Mouse (Mus musculus) kidney, adult 9 months (tissue): ENCODE data around the gene Tspoap1.

Experiments used
- DNase-seq: peaks from one replicate; pipeline ENCODE4 v3.0.0; 2022

Gene Tspoap1

DNA sequence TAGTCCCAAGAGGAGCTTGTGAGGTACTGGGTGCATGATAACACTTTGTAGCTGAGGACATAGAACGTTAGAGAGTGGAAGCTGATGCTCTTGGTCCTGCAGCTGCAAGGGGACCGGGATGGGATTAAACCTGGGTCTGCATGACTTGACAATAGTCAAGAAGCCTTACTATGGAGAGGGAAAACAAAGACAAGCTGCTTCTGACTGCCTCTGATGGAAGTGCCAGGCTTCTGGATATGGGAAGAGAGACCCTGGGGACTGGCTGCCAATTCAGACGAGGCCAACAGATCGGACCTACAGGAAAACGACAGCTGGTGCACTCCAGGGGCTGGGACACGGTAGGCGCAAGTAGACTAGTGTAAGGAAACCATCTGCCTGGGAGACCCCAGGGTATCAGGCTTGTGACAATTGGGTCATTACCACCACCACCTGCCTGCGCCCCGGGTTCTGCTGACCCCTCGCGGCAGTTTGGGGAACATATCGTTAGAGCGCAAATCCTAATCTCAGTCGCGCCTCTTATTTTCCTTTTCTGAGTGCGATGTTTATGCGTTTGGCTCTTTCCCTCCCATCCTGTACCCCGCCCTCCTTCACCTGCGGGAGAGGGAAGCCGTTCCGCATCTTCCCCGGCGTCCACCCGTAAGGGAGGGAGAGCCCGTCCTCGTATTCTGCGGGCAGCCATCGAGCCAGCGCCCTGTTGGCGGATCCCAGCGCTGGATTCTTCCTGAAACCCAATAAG, 56.5 kb downstream of the Tspoap1 start:
- DNase-seq = peak; percentile 16

DNA sequence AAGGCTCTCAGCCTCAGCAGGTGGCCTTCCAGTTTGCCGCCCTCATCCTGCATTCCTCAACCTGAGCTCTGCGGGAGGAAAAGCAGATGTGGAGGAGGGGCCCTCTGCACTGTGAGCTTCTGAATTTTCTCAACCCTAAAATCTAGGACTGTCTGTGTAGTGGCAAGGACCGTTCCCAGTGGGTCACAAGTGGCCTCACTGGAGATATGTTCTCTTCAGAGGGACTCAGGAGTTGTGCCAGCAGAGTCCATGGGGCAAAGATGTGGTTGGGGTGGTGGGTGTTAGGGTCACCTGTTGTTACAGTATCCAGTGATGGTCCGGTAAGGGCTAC, 57.1 kb downstream of the Tspoap1 start:
- no peak for DNase-seq

GRCm38 (mm10) chr11:87821502-87821901, 61.2 kb downstream of the Tspoap1 start:
- DNase-seq = no peak

DNA sequence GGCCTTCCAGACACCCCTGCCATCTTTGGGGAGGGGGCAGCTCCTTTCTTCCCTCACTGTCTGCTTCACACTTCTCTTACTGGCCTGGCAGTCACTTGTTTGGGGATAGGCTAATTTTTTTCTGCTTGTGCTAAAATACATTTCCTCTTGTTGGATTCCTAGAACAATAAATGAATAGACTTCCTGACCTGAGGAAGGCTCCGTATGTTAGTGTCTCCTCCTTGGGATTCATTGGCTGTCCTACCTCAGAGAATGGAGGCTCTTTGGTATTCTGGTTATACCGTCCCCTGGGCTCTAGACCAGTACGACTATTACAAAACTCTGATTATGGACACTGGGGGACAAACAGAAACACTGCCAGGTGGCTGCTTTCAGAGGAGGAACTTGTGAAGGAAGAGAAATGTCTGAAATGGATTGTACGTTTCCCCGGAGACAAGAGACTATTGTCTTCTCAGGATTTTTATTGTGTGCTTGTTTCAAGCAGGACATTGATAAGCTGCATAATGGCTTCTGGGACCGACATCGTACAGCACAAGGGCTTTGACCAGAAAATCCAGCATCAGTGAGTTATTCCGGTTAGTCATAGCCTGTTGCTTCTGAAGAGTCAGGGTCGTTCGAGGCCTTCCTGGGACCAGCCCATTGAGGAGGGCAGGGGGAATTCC, 68.0 kb downstream of the Tspoap1 start, which contains the start of gene Lpo:
Gene Lpo, minus strand, starts transcription at position 51 of the 662 bp plus-strand sequence.
- DNase-seq = no peak
